Mouse (Mus musculus) bone marrow, adult 2 months (tissue): Measurements from ENCODE around the gene Gars. TPM values are rescaled to one million over a fixed set of nuclear protein-coding genes. Genes with fewer than 3 reads are reported as not detected.
A peak's percentile ranks its signal among the peaks of the same experiment; 100 is the strongest.

Source experiments
- H3K27ac ChIP-seq: fragments of 200-500 bp; 2 replicates; pipeline ENCODE4 v1.5.1; 2012; ENCODE audit warnings: low read depth, mild to moderate bottlenecking, control low read depth, inconsistent platforms, low read length; ENCODE audit not compliant: control insufficient read depth, poor library complexity, insufficient read depth
- H3K4me1 ChIP-seq: fragments of 200-500 bp; 2 replicates; pipeline ENCODE4 v1.6.1; 2011; ENCODE audit warnings: low read length; ENCODE audit not compliant: control insufficient read depth, insufficient read depth
- H3K4me3 ChIP-seq: fragments of 200-500 bp; replicated peaks from 2 replicates; pipeline ENCODE3; 2011; ENCODE audit warnings: mild to moderate bottlenecking, low read depth, low read length, control low read depth; ENCODE audit not compliant: control insufficient read depth
- CTCF ChIP-seq: fragments of 200-500 bp; IDR thresholded peaks from 2 replicates; pipeline ENCODE4 v1.5.1; 2011; ENCODE audit warnings: low read length, control low read depth; ENCODE audit not compliant: control insufficient read depth, insufficient read depth
- POLR2A ChIP-seq: fragments of 200-500 bp; IDR thresholded peaks from 2 replicates; pipeline ENCODE4 v1.6.1; 2011; ENCODE audit warnings: low read depth, mild to moderate bottlenecking, control low read depth, low read length, borderline replicate concordance; ENCODE audit not compliant: control insufficient read depth
- WGBS: fragments of 180-500 bp; shearing (Covaris S2); methylation state at CpG from one replicate; pipeline ENCODE4 v1.1.7; 2018; 5-methylcytosine and 5-hydroxymethylcytosine counted together
- polyA plus RNA-seq: library from polyadenylated mRNA; stranded (reverse); fragments of >200 nt; gene quantifications from 2 replicates; pipeline ENCODE4 v1.2.4, GENCODE M21; 2011; ENCODE audit warnings: low replicate concordance; ENCODE audit not compliant: missing spikeins, insufficient read depth, insufficient read length

Gars gene
- polyA plus RNA-seq, 1 experiment = 85.0 TPM

DNA sequence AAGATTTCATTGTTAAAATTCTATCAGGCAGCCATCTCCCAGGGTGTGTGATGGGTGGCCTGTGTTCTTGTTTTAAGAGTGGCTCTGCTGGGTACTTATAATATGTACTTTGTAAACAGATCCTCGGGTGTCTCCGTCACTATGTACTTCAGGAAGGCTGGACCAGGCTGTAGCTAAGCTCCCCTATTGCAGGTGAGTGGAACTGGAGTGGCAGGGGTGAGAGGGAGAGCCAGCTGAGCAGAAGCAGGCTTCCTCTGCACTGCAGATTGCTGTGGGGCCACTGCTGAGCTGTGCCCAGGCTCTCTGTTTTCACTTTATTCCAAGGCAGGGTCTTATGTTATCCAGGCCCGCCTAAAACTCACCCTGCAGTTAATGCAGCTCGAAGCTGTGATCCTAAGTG, 35.4 kb upstream of the Gars start:
- Histone ChIP-seq H3K27ac (no peak overlapping the region), H3K4me1 (no peaks in the 10 kb centered on the region), H3K4me3 (no peak overlapping the region)
- TF ChIP-seq CTCF (no peak), POLR2A (no peak)
- WGBS = 79% methylated on average over 4 of the region's 4 CpGs

DNA sequence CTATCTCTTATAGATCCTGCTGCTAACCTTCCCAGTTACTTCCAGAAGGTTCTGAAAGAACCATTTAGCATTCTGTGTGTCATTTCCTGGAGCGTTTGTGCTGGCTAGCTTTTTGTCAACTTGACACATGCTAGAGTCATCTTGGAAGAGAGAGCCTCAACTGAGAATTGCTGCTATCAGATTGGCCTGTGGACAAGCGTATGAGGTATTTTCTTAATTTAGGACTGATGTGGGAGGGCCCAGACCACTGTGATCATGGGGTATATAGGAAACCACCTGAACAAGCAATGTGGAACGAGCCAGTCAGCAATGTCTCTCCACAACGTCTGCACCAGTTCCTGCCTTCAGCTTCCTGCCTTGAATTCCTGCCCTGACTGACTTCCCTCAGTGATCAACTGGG, 34.2 kb upstream of the Gars start:
- 31% methylated on average over 4 of the region's 4 CpGs for WGBS
- no peak for TF ChIP-seq CTCF
- no peak for TF ChIP-seq POLR2A
- no peaks in the 10 kb centered on the region for H3K4me1 ChIP-seq
- no peak overlapping the region for H3K27ac ChIP-seq
- no peak overlapping the region for H3K4me3 ChIP-seq

DNA sequence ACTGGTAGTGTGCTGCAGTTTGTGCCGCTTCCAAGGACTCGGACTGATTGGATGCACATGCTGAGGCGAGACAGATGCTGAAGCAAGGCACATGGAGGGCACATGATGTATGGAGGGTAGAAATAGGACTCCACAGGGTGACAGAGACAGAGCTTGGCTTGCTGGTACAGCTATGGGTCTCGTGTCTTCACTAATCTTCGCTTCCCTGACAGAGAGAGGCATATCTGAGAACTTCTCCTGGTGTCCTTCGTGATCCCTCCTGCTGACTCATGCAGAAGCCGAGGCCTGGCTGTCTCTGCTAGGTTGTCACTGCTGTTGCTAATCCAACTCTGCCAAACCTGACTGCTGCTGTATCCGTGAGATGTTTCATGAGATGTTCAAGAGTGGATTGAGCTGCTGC, 29.4 kb upstream of the Gars start:
- Histone ChIP-seq H3K27ac (no peak overlapping the region), H3K4me3 (no peak overlapping the region), H3K4me1 (no peaks in the 10 kb centered on the region)
- WGBS = 80% methylated on average over 8 of the region's 8 CpGs
- TF ChIP-seq CTCF (no peak), POLR2A (no peak)

DNA sequence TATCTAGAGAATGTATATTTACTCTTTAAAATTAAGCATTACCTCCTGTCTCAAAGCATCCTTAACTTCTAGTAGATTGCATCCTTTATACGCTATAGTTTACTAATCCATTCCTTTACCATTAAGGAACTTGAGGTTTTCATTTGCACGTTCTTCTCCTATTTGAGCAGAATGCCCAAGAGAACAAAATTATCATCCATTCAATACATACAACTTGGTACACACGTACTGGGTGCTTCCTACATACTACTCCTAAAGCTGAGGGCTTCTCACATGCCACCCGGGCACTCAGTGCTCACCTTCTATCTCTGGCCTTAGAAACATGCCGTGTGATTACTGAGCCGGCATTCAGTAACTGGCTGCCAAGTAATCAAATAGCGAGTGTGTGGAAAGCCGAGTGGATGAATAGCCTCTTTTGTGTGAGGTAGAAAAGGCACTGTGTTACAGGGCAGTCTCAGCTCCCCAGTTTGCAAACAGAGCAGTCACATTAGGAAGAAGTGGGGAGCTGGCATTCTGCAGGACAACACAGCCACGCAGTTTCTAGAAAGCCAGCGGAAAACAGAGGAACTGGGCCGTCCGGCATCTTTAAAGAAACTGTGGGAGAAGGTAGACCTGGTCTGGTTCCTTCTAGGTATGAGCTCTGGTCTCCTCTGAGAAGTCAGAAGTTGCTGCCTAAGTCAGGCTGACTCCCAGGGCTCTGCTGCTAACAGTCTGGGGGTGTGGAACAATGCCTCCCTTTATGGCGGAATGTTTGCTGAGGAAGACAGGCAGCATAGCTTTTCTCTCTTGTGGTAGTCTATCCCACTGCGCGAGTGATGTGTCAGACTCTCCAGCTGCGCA, 28.2 kb upstream of the Gars start:
- TF ChIP-seq POLR2A (no peak), CTCF (no peak)
- 71% methylated on average over 16 of the region's 16 CpGs for WGBS
- H3K4me3 ChIP-seq = no peak overlapping the region
- no peaks in the 10 kb centered on the region for H3K4me1 ChIP-seq
- no peak overlapping the region for H3K27ac ChIP-seq

- no peak for TF ChIP-seq POLR2A
- no peak for TF ChIP-seq CTCF
- H3K4me3 ChIP-seq = no peak overlapping the region
- no peaks in the 10 kb centered on the region for H3K4me1 ChIP-seq
- 83% methylated on average over 4 of the region's 4 CpGs for WGBS
- H3K27ac ChIP-seq = no peak overlapping the region
Observed at GRCm38 (mm10) chr6:55010330-55011091, 27.3 kb upstream of the Gars start.

GRCm38 (mm10) chr6:55012516-55012915, 25.3 kb upstream of the Gars start:
- no peak overlapping the region for H3K4me3 ChIP-seq
- no peaks in the 10 kb centered on the region for H3K4me1 ChIP-seq
- WGBS = 80% methylated on average over 7 of the region's 7 CpGs
- H3K27ac ChIP-seq = no peak overlapping the region
- TF ChIP-seq POLR2A = no peak
- no peak for TF ChIP-seq CTCF

- Histone ChIP-seq H3K27ac (no peak overlapping the region), H3K4me1 (no peaks in the 10 kb centered on the region), H3K4me3 (no peak overlapping the region)
- WGBS = 84% methylated on average over 3 of the region's 3 CpGs
- no peak for TF ChIP-seq CTCF
Observed at GRCm38 (mm10) chr6:55014184-55014583, 23.6 kb upstream of the Gars start.

- TF ChIP-seq POLR2A (no peak), CTCF (peak; percentile 71)
- Histone ChIP-seq H3K4me3 (no peak overlapping the region), H3K4me1 (no peaks in the 10 kb centered on the region), H3K27ac (no peak overlapping the region)
- 3% methylated on average over 5 of the region's 5 CpGs for WGBS
Observed at GRCm38 (mm10) chr6:55016236-55016635, 21.6 kb upstream of the Gars start.

- Histone ChIP-seq H3K4me1 (no peaks in the 10 kb centered on the region), H3K27ac (no peak overlapping the region), H3K4me3 (no peak overlapping the region)
- 22% methylated on average over 15 of the region's 15 CpGs for WGBS
- peak; percentile 86 for TF ChIP-seq CTCF
- no peak for TF ChIP-seq POLR2A
Observed at GRCm38 (mm10) chr6:55016710-55017583, 20.9 kb upstream of the Gars start.
